Mouse (Mus musculus) limb, embryonic 11.5 days (tissue): Measurements from ENCODE around the gene Smtnl2. TPM values are rescaled to one million over a fixed set of nuclear protein-coding genes. Genes with fewer than 3 reads are reported as not detected.

Experiments used
- ATAC-seq: fragments of 200-750 bp; cut with Nextera tagmentation; 2 replicates; pipeline ENCODE4 v1.8.0; 2017; ENCODE audit warnings: low read depth; ENCODE audit not compliant: insufficient number of reproducible peaks, low FRiP score, low TSS enrichment
- DNase-seq: peaks from one replicate; pipeline ENCODE4 v3.0.0-alpha.2; 2015; ENCODE audit warnings: low spot score
- H3K27ac ChIP-seq: fragments of 300-500 bp; sonication (generic); replicated peaks from 2 replicates; pipeline ENCODE4 v1.5.1; 2014; ENCODE audit warnings: low read depth, mild to moderate bottlenecking, low read length
- H3K27me3 ChIP-seq: fragments of 300-500 bp; sonication (generic); 2 replicates; pipeline ENCODE4 v1.6.1; 2014; ENCODE audit warnings: mild to moderate bottlenecking, low read length, mixed read lengths; ENCODE audit not compliant: control insufficient read depth, insufficient read depth
- H3K36me3 ChIP-seq: fragments of 300-500 bp; sonication (generic); 2 replicates; pipeline ENCODE4 v1.6.1; 2014; ENCODE audit warnings: mild to moderate bottlenecking, low read length, moderate library complexity, mixed read lengths; ENCODE audit not compliant: control insufficient read depth, insufficient read depth
- H3K4me1 ChIP-seq: fragments of 300-500 bp; sonication (generic); 2 replicates; pipeline ENCODE4 v1.6.1; 2014; ENCODE audit warnings: low read length, mixed read lengths; ENCODE audit not compliant: control insufficient read depth, insufficient read depth
- H3K4me2 ChIP-seq: fragments of 300-500 bp; sonication (generic); 2 replicates; pipeline ENCODE4 v1.6.1; 2014; ENCODE audit warnings: low read depth, mild to moderate bottlenecking, moderate library complexity; ENCODE audit not compliant: severe bottlenecking
- H3K4me3 ChIP-seq: fragments of 300-500 bp; sonication (generic); 2 replicates; pipeline ENCODE4 v1.5.1; 2014; ENCODE audit warnings: low read depth, low read length
- H3K9ac ChIP-seq: fragments of 300-500 bp; sonication (generic); 2 replicates; pipeline ENCODE4 v1.6.1; 2014; ENCODE audit warnings: mild to moderate bottlenecking, low read length
- H3K9me3 ChIP-seq: fragments of 300-500 bp; sonication (generic); 2 replicates; pipeline ENCODE4 v1.6.1; 2016; ENCODE audit warnings: low read length; ENCODE audit not compliant: control insufficient read depth
- whole genome bisulfite sequencing: fragments of 180-500 bp; shearing (Covaris S2); extraction: QIAGEN DNeasy Blood & Tissue Kit; methylation state at CpG from one replicate; pipeline ENCODE4 v1.1.7; 2014; 5-methylcytosine and 5-hydroxymethylcytosine counted together
- polyA plus RNA-seq: library from polyadenylated mRNA; unstranded; fragments of >200 nt; fragmentation: Nextera tagmentation; extraction: Ambion mirVana; gene quantifications from 2 replicates; pipeline ENCODE4 v1.2.1, GENCODE M21; 2014

The Smtnl2 gene
- polyA plus RNA-seq, 1 experiment from 2014 or later, result 13.2 TPM

- no peaks in the 10 kb centered on the region for H3K4me1 ChIP-seq
- ATAC-seq (no peak), DNase-seq (no peak)
- no peak overlapping the region for H3K27ac ChIP-seq
- 30% methylated on average over 12 of the region's 12 CpGs for WGBS
- no peak overlapping the region for H3K4me2 ChIP-seq
- no peaks in the 10 kb centered on the region for H3K9me3 ChIP-seq
- no peaks in the 10 kb centered on the region for H3K27me3 ChIP-seq
- H3K36me3 ChIP-seq, result no peaks in the 10 kb centered on the region
- H3K9ac ChIP-seq, result no peak overlapping the region
- H3K4me3 ChIP-seq, result no peak overlapping the region
These were observed 41.4 kb downstream of the Smtnl2 start for GRCm38 (mm10) chr11:72369904-72370672.

GRCm38 (mm10) chr11:72367934-72368674, 43.4 kb downstream of the Smtnl2 start:
- Histone ChIP-seq H3K27me3 (no peaks in the 10 kb centered on the region), H3K9ac (no peak overlapping the region), H3K4me3 (no peak overlapping the region), H3K9me3 (no peaks in the 10 kb centered on the region), H3K4me2 (no peak overlapping the region), H3K4me1 (no peaks in the 10 kb centered on the region), H3K36me3 (no peaks in the 10 kb centered on the region), H3K27ac (no peak overlapping the region)
- ATAC-seq (no peak), DNase-seq (no peak)
- WGBS, result 73% methylated on average over 11 of the region's 11 CpGs

GRCm38 (mm10) chr11:72366126-72366525, 45.4 kb downstream of the Smtnl2 start:
- no peak for DNase-seq
- H3K4me2 ChIP-seq, result no peak overlapping the region
- no peak overlapping the region for H3K27ac ChIP-seq
- no peaks in the 10 kb centered on the region for H3K9me3 ChIP-seq
- WGBS, result 84% methylated on average over 9 of the region's 9 CpGs
- H3K9ac ChIP-seq, result no peak overlapping the region
- H3K27me3 ChIP-seq, result no peaks in the 10 kb centered on the region
- no peak for ATAC-seq
- no peaks in the 10 kb centered on the region for H3K36me3 ChIP-seq
- peaks cover 4% of the 10 kb centered on the region for H3K4me1 ChIP-seq
- no peak overlapping the region for H3K4me3 ChIP-seq

- Histone ChIP-seq H3K4me3 (no peak overlapping the region), H3K27ac (no peak overlapping the region), H3K36me3 (no peaks in the 10 kb centered on the region), H3K27me3 (no peaks in the 10 kb centered on the region), H3K4me2 (no peak overlapping the region), H3K4me1 (peaks cover 4% of the 10 kb centered on the region), H3K9ac (no peak overlapping the region), H3K9me3 (no peaks in the 10 kb centered on the region)
- no peak for ATAC-seq
- 93% methylated on average over 5 of the region's 5 CpGs for WGBS
- DNase-seq, result no peak
These were observed 47.0 kb downstream of the Smtnl2 start for GRCm38 (mm10) chr11:72364526-72364925.

GRCm38 (mm10) chr11:72363523-72364240, 47.8 kb downstream of the Smtnl2 start:
- Histone ChIP-seq H3K4me2 (no peak overlapping the region), H3K27ac (no peak overlapping the region), H3K27me3 (no peaks in the 10 kb centered on the region), H3K9ac (no peak overlapping the region), H3K36me3 (no peaks in the 10 kb centered on the region), H3K9me3 (no peaks in the 10 kb centered on the region), H3K4me1 (peaks cover 4% of the 10 kb centered on the region), H3K4me3 (no peak overlapping the region)
- ATAC-seq, result no peak
- 89% methylated on average over 8 of the region's 8 CpGs for WGBS
- no peak for DNase-seq

GRCm38 (mm10) chr11:72362347-72362741, 49.2 kb downstream of the Smtnl2 start, which contains the start of gene Tekt1:
Gene Tekt1, minus strand, starts transcription at chr11:72362442.
- no peaks in the 10 kb centered on the region for H3K27me3 ChIP-seq
- no peaks in the 10 kb centered on the region for H3K9me3 ChIP-seq
- H3K36me3 ChIP-seq, result no peaks in the 10 kb centered on the region
- H3K27ac ChIP-seq, result 0 out of 2 replicates have a peak within 1 kb of the TSS, but pooled peaks have one; percentile 14
- H3K4me1 ChIP-seq, result peaks cover 4% of the 10 kb centered on the region
- H3K4me2 ChIP-seq, result peak within 1 kb of the TSS; percentile 79
- DNase-seq, result no peak
- H3K4me3 ChIP-seq, result peak within 1 kb of the TSS; percentile 37
- peak within 1 kb of the TSS; percentile 76 for H3K9ac ChIP-seq
- WGBS, result 36% methylated on average over 10 of the region's 10 CpGs
- no peak for ATAC-seq

GRCm38 (mm10) chr11:72361385-72362346, 49.8 kb downstream of the Smtnl2 start:
- H3K4me2 ChIP-seq, result peak overlapping the region; percentile 79
- WGBS, result 10% methylated on average over 42 of the region's 42 CpGs
- H3K9ac ChIP-seq, result peak overlapping the region; percentile 76
- no peaks in the 10 kb centered on the region for H3K36me3 ChIP-seq
- no peaks in the 10 kb centered on the region for H3K9me3 ChIP-seq
- H3K4me3 ChIP-seq, result peak overlapping the region; percentile 37
- 0 out of 2 replicates have a peak overlapping the region, but pooled peaks have one; percentile 14 for H3K27ac ChIP-seq
- H3K27me3 ChIP-seq, result no peaks in the 10 kb centered on the region
- ATAC-seq (peak; percentile 87), DNase-seq (peak; percentile 91)
- peaks cover 4% of the 10 kb centered on the region for H3K4me1 ChIP-seq
